Mouse (Mus musculus) hindbrain, embryonic 13.5 days (tissue): Measurements from ENCODE around the gene Alkbh2. TPM values are rescaled to one million over a fixed set of nuclear protein-coding genes. Genes with fewer than 3 reads are reported as not detected.

Source experiments
- ATAC-seq: fragments of 200-750 bp; cut with Nextera tagmentation; 2 replicates; pipeline ENCODE4 v1.8.0; 2017; ENCODE audit warnings: moderate TSS enrichment; ENCODE audit not compliant: low FRiP score
- H3K27ac ChIP-seq: fragments of 300-500 bp; sonication (generic); 2 replicates; pipeline ENCODE4 v1.5.1; 2015; ENCODE audit warnings: inconsistent platforms, mild to moderate bottlenecking, moderate library complexity
- H3K27me3 ChIP-seq: fragments of 300-500 bp; sonication (generic); 2 replicates; pipeline ENCODE4 v1.6.1; 2015; ENCODE audit warnings: mild to moderate bottlenecking, inconsistent platforms
- H3K36me3 ChIP-seq: fragments of 300-500 bp; sonication (generic); 2 replicates; pipeline ENCODE4 v1.6.1; 2015; ENCODE audit warnings: mild to moderate bottlenecking, inconsistent platforms
- H3K4me1 ChIP-seq: fragments of 300-500 bp; sonication (generic); replicated peaks from 2 replicates; pipeline ENCODE4 v1.6.1; 2015; ENCODE audit warnings: inconsistent platforms
- H3K4me2 ChIP-seq: fragments of 300-500 bp; sonication (generic); 2 replicates; pipeline ENCODE4 v1.6.1; 2015; ENCODE audit warnings: inconsistent platforms, mild to moderate bottlenecking, moderate library complexity
- H3K4me3 ChIP-seq: fragments of 300-500 bp; sonication (generic); 2 replicates; pipeline ENCODE4 v1.5.1; 2015; ENCODE audit warnings: mild to moderate bottlenecking, inconsistent platforms
- H3K9ac ChIP-seq: fragments of 300-500 bp; sonication (generic); 2 replicates; pipeline ENCODE4 v1.6.1; 2015; ENCODE audit warnings: mild to moderate bottlenecking, inconsistent platforms
- H3K9me3 ChIP-seq: fragments of 300-500 bp; sonication (generic); 2 replicates; pipeline ENCODE4 v1.6.1; 2016; ENCODE audit warnings: inconsistent platforms
- WGBS: fragments of 180-500 bp; shearing (Covaris S2); methylation state at CpG from one replicate; pipeline ENCODE4 v1.1.7; 2015; 5-methylcytosine and 5-hydroxymethylcytosine counted together
- polyA plus RNA-seq: library from polyadenylated mRNA; unstranded; fragments of >200 nt; fragmentation: Nextera tagmentation; extraction: Ambion mirVana; gene quantifications from 2 replicates; pipeline ENCODE4 v1.2.1, GENCODE M21; 2015

Gene Alkbh2
- polyA plus RNA-seq, 1 experiment from 2014 or later, result 6.3 TPM

GRCm38 (mm10) chr5:114116586-114116985 is 11.4 kb downstream of the Alkbh2 start:
- no peak overlapping the region for H3K4me3 ChIP-seq
- 84% methylated on average over 7 of the region's 7 CpGs for WGBS
- H3K9ac ChIP-seq, result no peak overlapping the region
- H3K4me1 ChIP-seq, result no peaks in the 10 kb centered on the region
- no peaks in the 10 kb centered on the region for H3K9me3 ChIP-seq
- H3K27ac ChIP-seq, result no peak overlapping the region
- H3K27me3 ChIP-seq, result no peaks in the 10 kb centered on the region
- no peak for ATAC-seq
- no peak overlapping the region for H3K4me2 ChIP-seq
- peaks cover 100% of the 10 kb centered on the region for H3K36me3 ChIP-seq

- no peak for ATAC-seq
- Histone ChIP-seq H3K27me3 (no peaks in the 10 kb centered on the region), H3K4me3 (no peak overlapping the region), H3K27ac (no peak overlapping the region), H3K9ac (no peak overlapping the region), H3K36me3 (peaks cover 100% of the 10 kb centered on the region), H3K4me1 (no peaks in the 10 kb centered on the region), H3K4me2 (no peak overlapping the region), H3K9me3 (no peaks in the 10 kb centered on the region)
- WGBS, result 93% methylated on average over 5 of the region's 5 CpGs
These were observed 13.0 kb downstream of the Alkbh2 start for GRCm38 (mm10) chr5:114115030-114115429.

- H3K4me2 ChIP-seq, result no peak overlapping the region
- H3K9me3 ChIP-seq, result no peaks in the 10 kb centered on the region
- no peak for ATAC-seq
- H3K27ac ChIP-seq, result no peak overlapping the region
- WGBS, result 84% methylated on average over 6 of the region's 6 CpGs
- H3K4me3 ChIP-seq, result no peak overlapping the region
- H3K36me3 ChIP-seq, result peaks cover 100% of the 10 kb centered on the region
- H3K4me1 ChIP-seq, result no peaks in the 10 kb centered on the region
- H3K9ac ChIP-seq, result no peak overlapping the region
- no peaks in the 10 kb centered on the region for H3K27me3 ChIP-seq
These were observed 14.7 kb downstream of the Alkbh2 start for GRCm38 (mm10) chr5:114113334-114113733.

- Histone ChIP-seq H3K27me3 (no peaks in the 10 kb centered on the region), H3K9ac (no peak overlapping the region), H3K9me3 (no peaks in the 10 kb centered on the region), H3K4me2 (no peak overlapping the region), H3K4me1 (peaks cover 3% of the 10 kb centered on the region), H3K36me3 (peaks cover 92% of the 10 kb centered on the region), H3K4me3 (no peak overlapping the region), H3K27ac (no peak overlapping the region)
- no peak for ATAC-seq
- WGBS, result 76% methylated on average over 16 of the region's 16 CpGs
These were observed 21.6 kb downstream of the Alkbh2 start for GRCm38 (mm10) chr5:114106391-114106935.

GRCm38 (mm10) chr5:114102807-114103206 is 25.2 kb downstream of the Alkbh2 start:
- WGBS, result 79% methylated on average over 1 of the region's 1 CpGs

GRCm38 (mm10) chr5:114101873-114102272 is 26.1 kb downstream of the Alkbh2 start:
- 0 out of 2 replicates have a peak, but pooled peaks cover 3% of the 10 kb centered on the region for H3K27me3 ChIP-seq
- no peaks in the 10 kb centered on the region for H3K9me3 ChIP-seq
- H3K36me3 ChIP-seq, result peaks cover 46% of the 10 kb centered on the region
- H3K4me1 ChIP-seq, result peaks cover 17% of the 10 kb centered on the region
- no peak overlapping the region for H3K9ac ChIP-seq
- no peak overlapping the region for H3K27ac ChIP-seq
- H3K4me2 ChIP-seq, result no peak overlapping the region
- WGBS, result 83% methylated on average over 4 of the region's 4 CpGs
- H3K4me3 ChIP-seq, result no peak overlapping the region
- no peak for ATAC-seq

More at GRCm38 (mm10) chr5:114102807-114103206, 25.2 kb downstream of the Alkbh2 start:
- Histone ChIP-seq H3K9ac (no peak overlapping the region), H3K4me3 (no peak overlapping the region), H3K27me3 (0 out of 2 replicates have a peak, but pooled peaks cover 3% of the 10 kb centered on the region), H3K9me3 (no peaks in the 10 kb centered on the region), H3K36me3 (peaks cover 55% of the 10 kb centered on the region), H3K4me1 (peaks cover 17% of the 10 kb centered on the region), H3K27ac (no peak overlapping the region), H3K4me2 (no peak overlapping the region)
- ATAC-seq, result no peak

- Histone ChIP-seq H3K36me3 (peaks cover 33% of the 10 kb centered on the region), H3K9ac (peak overlapping the region; percentile 92), H3K4me2 (peak overlapping the region; percentile 99), H3K27me3 (0 out of 2 replicates have a peak, but pooled peaks cover 3% of the 10 kb centered on the region), H3K4me3 (peak overlapping the region; percentile 77), H3K4me1 (peaks cover 17% of the 10 kb centered on the region), H3K9me3 (no peaks in the 10 kb centered on the region), H3K27ac (peak overlapping the region; percentile 86)
- WGBS, result 5% methylated on average over 36 of the region's 64 CpGs
- peak; percentile 73 for ATAC-seq
These were observed 27.5 kb downstream of the Alkbh2 start for GRCm38 (mm10) chr5:114100390-114101099.

- H3K4me1 ChIP-seq, result peaks cover 17% of the 10 kb centered on the region
- peak overlapping the region; percentile 77 for H3K4me3 ChIP-seq
- 10% methylated on average over 35 of the region's 37 CpGs for WGBS
- H3K27ac ChIP-seq, result peak overlapping the region; percentile 86
- H3K36me3 ChIP-seq, result peaks cover 26% of the 10 kb centered on the region
- H3K9ac ChIP-seq, result peak overlapping the region; percentile 92
- peak overlapping the region; percentile 99 for H3K4me2 ChIP-seq
- 0 out of 2 replicates have a peak, but pooled peaks cover 3% of the 10 kb centered on the region for H3K27me3 ChIP-seq
- peak; percentile 88 for ATAC-seq
- no peaks in the 10 kb centered on the region for H3K9me3 ChIP-seq
These were observed 28.2 kb downstream of the Alkbh2 start for GRCm38 (mm10) chr5:114099709-114100389.

- WGBS, result 3% methylated on average over 40 of the region's 40 CpGs
- Histone ChIP-seq H3K9me3 (no peaks in the 10 kb centered on the region), H3K27me3 (peaks cover 3% of the 10 kb centered on the region; the same call in 1 of the 2 replicates), H3K4me2 (peak within 1 kb of the TSS; percentile 66), H3K4me3 (peak within 1 kb of the TSS; percentile 75), H3K27ac (peak within 1 kb of the TSS; percentile 96), H3K36me3 (no peaks in the 10 kb centered on the region), H3K9ac (peak within 1 kb of the TSS; percentile 95), H3K4me1 (peaks cover 27% of the 10 kb centered on the region)
- ATAC-seq, result peak; percentile 87
These were observed 36.8 kb downstream of the Alkbh2 start, which contains the start of gene Svop for GRCm38 (mm10) chr5:114091057-114091807. Svop (minus strand) TSS chr5:114091570.

- Histone ChIP-seq H3K36me3 (peaks cover under 1% of the 10 kb centered on the region; the same call in 1 of the 2 replicates), H3K9ac (peak overlapping the region; percentile 95), H3K27ac (peak overlapping the region; percentile 96), H3K4me2 (peak overlapping the region; percentile 66), H3K27me3 (peaks cover 3% of the 10 kb centered on the region; the same call in 1 of the 2 replicates), H3K4me1 (peaks cover 27% of the 10 kb centered on the region), H3K9me3 (no peaks in the 10 kb centered on the region), H3K4me3 (peak overlapping the region; percentile 75)
- peak; percentile 31 for ATAC-seq
- 12% methylated on average over 7 of the region's 7 CpGs for WGBS
These were observed 37.5 kb downstream of the Alkbh2 start for GRCm38 (mm10) chr5:114090421-114091013.

GRCm38 (mm10) chr5:114087875-114088480 is 40.0 kb downstream of the Alkbh2 start:
- 74% methylated on average over 12 of the region's 12 CpGs for WGBS
- H3K4me2 ChIP-seq, result no peak overlapping the region
- no peaks in the 10 kb centered on the region for H3K9me3 ChIP-seq

More at GRCm38 (mm10) chr5:114087875-114088480, 40.0 kb downstream of the Alkbh2 start:
- Histone ChIP-seq H3K27ac (no peak overlapping the region), H3K4me1 (peaks cover 27% of the 10 kb centered on the region), H3K36me3 (peaks cover 7% of the 10 kb centered on the region; the same call in 1 of the 2 replicates), H3K9ac (no peak overlapping the region), H3K4me3 (no peak overlapping the region), H3K27me3 (no peaks in the 10 kb centered on the region)
- ATAC-seq, result no peak
